Mouse (Mus musculus) heart, adult 2 months (tissue): ENCODE data around the gene Shtn1.

Experiments used
- CTCF ChIP-seq: fragments of 200-600 bp; IDR thresholded peaks from 2 replicates; pipeline ENCODE4 v1.8.1; 2022; ENCODE audit warnings: antibody characterized with exemption, mild to moderate bottlenecking, moderate library complexity
- EP300 ChIP-seq: fragments of 200-500 bp; IDR thresholded peaks from 2 replicates; pipeline ENCODE4 v1.6.1; 2011; ENCODE audit warnings: low read depth, low read length, control low read depth; ENCODE audit not compliant: insufficient read depth

- TF ChIP-seq CTCF (no peak), EP300 (no peak)
Observed at GRCm38 (mm10) chr19:59030221-59030620, 45.7 kb downstream of the Shtn1 start.
